Mouse (Mus musculus): ENCODE measurements around the gene Unc5a.

Unc5a gene

DNA sequence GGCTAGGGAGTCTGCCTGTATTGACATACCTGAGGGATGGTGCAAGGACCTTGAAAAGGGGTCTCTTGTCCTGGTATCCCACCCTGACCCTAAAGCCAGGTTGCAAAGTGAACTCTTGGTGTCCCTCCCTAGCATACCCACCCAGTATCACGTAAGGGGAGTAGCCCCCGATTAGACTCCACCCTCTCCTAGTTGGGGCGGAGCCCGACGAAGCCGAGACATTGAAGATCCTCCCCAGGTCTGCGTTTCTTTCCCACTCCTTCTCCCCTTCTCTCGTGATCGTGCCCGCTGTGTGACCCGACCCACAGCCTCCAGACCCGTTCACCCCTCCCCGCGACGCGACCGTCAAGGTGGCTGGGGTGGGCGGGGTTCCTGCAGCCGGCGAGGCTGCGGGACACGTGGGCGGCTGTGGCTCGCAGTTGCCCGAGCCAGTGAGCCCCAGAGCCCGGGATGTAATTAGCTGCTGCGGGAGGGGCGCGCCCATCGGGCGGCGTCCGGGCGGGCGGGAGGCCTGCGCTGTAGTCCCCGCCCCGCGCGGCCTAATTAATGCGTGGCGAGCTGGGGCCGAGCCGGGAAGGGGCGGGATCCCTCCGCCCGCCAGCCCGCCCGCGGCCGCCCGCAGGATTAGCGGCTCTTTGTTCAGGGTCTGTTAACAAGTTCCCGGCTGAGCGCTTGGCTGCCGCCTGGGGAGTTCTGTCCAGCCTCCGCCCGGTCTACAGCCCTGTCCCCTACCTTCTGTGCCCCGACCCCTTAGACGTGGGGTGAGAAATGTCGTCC lies 6.7 kb downstream of the Unc5a start:
- peak; percentile 23 to 51 for DNase-seq

DNA sequence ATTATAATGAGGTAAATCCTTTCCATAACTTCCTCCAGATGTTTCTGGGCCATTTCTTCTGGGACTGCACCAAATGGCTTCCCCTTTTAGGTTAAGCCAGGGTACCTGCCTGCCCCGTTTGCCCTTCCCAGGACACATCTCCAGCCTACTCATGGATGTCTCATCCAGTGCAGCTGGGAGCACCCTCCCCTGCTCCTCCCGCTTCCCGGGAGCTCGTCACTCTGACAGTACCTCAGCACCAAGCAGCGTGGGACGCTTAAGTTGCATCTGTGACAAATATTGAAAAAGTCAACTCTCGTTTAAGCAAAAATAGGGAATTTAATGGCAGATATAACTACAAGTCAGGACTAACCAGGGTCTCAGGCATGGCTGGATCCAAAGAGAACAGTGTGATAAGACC lies 8.1 kb downstream of the Unc5a start:
- no peak for DNase-seq

DNA sequence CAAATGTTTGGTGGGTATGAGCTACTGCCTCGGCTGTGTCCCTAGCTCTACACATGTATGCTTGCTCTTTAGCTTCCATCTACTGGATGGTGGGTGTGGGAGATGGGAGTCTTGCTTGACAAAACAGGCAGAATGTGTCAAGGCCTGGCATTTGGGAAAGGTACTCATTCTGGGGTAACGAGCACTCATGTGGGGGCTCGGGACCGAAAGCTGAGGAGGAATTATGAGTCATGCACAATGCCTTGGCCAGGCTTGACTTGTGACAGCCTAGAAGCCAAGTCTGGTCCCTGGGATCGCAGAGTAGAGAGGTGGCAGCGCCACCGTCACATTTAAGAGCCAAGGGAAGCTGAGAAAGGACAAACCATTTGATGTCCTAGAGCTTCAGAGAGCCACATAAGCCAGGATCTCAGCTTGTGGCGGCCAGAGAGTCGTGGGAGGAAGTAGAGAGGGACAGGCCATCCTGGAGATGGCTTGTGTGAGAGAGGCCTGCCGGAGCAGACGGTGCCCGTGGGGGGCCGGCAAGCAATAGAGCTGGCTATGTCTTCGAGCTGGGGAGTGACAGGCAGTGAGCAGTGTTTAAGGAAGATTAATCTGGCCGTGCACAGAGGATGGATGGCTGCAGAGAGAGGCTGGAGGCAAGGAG lies 10.0 kb downstream of the Unc5a start:
- DNase-seq: no peak

DNA sequence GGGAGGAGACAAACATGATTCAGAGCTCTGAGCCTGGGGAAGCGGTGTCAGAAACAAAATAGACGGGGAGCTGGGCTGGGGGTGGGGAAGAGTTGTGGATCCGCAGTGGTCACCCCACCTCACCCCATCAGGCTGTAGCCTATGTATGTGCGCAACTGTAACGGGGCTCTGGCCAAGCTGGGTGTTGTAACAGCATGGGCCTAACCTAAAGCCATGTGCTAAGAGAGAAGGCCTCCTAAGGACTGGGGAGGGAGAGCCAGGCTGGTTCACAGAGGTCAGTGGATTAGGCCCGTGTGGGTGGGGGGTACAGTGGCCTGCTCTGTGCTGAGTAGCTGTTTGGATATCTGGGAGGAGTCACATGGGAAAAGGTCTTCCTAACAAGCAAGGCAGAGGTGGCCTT lies 10.6 kb downstream of the Unc5a start:
- DNase-seq: no peak

DNA sequence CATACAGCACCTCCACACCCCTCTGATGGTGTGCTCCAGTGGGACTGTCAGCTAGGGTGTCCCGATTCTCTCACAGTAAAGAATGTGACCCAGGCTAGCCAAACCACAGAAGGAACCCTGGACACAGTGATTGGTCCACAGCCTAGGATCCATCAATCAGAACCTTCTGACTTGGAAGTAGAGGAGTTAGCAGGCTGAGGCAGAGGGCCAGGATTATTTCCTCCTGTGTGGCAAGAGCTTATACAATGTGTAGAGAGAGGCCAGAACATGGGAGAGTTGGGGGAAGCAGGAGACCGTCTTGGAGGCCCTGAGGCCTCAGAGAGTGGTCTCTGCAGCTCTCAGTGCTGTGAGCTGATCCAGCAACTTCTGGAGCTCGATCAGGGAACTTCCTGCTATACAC lies 11.3 kb downstream of the Unc5a start:
- no peak for DNase-seq

DNA sequence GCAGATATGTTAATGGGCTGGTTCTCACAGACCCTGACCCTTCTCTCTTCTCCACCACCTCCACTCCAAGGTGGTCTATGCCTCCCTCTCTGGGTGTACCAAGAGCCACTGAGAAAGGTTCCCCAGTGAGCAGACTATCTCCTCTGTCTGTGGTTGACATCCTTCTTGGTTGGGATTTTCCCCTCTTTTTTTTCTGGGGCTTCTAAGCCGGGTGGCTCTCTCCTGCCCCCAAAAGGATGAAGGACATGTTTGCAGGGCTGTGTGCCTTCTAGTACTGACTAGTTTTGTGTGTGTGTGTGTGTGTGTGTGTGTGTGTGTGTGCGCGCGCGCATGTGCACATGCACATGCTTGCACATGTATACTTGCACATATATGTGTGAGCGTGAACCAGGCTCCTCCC lies 16.0 kb downstream of the Unc5a start:
- no peak for DNase-seq

DNA sequence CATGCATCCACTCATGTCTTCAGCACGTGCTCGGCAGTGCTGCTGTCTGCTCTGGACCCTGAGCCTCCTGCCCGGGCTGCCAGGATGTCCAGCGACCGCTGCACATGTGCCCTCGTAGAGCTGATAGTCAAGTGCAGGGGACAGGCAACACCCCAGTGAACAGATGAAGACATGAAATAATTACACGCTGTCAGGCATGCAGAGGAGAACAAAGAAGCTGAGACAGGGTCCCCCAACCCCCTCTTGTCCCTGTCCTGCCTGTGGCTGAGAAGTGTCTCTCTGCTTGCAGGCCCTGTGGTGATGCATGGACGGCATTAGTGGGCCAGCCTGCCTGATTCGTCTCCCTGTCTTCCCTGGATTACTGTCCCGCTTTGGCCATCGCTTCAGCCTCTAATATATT lies 18.3 kb downstream of the Unc5a start:
- no peak for DNase-seq

DNA sequence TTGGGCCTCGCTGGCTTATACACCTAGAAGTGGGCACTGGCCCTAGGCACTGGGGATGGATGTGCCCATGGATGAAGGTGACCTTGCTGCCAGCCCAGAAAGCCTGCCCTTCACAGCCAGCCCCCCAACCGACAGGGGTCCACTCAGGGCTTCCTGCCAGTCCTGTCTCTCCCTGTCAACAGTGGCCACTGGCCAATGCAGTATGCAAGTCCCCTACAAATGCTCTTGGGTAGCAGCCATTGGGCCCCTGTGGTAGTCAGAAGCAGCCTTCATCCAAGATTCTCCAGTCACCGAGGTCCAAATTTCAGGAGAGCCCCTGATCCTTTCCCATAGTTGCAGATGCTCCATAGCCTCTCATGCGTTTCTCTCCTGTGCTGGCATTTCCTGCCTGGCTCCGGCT lies 19.4 kb downstream of the Unc5a start:
- DNase-seq: no peak

DNA sequence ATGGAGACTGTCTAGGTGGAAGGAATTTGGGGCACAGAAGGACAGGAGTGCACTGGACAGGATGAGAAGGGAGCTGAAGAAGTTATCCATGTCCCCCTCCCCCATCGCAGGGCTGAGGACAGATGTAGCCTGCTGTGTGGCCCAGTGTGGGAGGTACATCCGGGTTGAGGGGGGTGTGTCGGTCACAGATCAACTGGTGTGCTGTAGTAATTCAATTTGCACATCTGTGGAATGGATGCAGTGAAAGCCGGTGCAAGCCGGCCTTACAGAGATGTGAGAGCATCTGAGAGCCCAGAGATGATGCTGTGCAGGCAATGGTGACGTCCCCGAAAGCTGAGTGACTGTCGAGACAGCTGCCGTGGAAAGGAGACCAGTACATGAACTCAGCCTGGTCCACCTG lies 20.3 kb downstream of the Unc5a start:
- no peak for DNase-seq

DNA sequence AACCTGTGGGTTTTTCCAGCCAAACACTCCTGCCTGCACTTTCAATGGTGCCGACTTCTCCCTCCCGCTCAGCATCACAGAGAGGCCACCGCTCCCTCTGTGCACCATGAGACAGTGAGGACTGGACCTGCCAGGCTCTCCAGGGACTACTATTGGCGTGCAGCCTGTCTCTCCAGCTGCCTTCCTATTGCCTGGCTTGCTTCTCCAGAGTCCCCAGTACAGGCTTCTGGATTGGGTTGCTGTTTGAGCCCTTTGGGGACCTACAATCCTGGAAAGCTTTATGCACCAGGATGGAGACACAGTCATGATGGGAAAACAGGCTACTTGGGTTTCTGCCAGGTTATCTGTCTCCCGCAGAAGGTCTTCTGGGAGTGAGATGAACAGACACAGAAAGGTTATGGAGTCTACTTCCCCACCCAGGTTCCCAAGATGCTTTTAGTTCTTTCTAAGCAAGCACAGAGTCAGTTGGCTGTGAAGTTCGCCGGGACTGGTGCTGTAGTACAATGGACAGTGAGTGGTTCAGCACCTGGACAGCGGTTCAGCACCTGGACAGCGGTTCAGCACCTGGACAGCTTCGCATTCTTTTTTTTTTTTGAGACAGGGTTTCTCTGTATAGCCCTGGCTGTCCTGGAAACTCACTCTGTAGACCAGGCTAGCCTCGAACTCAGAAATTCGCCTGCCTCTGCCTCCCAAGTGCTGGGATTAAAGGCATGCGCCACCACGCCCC lies 21.5 kb downstream of the Unc5a start:
- peak; percentile 59 to 71 for DNase-seq

DNA sequence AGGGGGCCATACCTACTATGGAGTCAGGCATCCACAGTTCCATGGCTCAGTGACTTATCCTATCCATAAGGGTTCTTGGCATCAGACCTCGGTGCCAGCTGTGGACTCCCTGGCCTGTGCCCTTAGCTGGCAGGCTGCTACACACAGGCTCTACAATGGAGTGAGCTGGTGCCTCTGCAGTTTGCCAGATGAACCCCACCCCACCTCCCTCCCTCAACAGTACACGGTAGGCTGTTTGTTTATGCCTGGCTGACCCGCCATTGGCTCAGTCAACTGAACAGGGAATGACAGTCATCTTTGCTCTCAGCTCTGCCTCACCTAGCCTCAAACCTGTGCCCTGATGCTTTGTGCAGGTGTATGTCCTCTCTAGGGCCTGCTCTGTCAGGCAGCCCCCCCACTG lies 26.3 kb downstream of the Unc5a start:
- DNase-seq: no peak

DNA sequence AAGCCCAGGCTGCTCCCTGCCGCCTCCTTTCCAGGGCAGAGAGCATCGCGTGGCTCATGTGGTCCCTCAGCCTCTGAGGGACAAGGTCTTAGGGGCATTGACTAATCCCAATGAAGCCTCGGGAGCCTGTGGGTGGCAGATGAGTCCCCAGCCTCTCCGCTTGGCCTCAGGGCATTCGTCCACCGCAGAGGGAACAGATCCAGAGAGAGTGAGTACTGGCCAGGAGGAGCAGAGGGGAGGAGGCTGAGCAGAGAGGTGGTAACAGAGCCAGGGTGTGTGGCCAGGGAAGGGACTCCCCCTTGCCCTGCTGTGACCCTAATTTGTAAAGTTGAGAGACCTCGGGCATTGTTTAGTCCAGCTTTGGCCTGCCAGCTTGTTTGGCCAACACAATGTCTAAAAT lies 29.6 kb downstream of the Unc5a start:
- no peak for DNase-seq

DNA sequence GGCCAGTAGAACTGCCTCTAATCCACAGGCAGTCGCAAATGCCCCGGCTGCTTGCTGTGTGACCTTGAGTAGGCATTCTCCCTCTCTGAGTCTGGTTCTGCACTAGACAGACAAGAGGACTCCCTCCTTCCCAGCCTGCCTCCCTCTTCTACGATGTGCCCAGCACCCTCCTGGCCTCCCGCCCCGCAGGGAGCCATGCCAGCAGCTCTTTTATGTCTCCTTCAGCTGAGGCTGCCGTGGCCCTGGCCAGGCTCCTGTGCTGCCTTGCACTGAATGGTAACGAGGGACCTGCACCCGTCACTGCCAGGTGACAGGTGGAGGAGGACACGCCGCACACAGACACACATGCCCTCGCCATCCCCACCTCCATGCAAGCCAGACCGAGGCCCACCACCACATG lies 31.7 kb downstream of the Unc5a start:
- no peak for DNase-seq

DNA sequence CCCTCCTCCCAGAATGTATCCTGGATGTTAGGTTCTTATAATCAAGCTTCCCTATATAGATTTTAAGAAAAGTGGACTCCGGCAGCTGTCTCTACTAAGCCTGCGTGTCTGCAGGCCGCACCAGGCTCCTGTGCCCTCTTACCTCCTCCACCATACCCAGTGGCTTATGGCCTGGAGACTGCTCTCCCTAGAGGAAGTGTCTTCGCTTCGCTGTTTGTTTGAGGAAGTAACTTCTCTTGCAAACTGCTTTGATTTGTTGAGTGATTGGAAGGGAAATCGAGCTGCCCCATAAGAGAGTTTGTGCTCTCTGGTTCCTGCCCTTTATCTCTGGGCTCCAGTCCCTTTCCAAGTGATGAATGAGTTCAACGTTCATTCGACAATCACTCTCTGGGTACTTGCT lies 33.8 kb downstream of the Unc5a start:
- DNase-seq: no peak

DNA sequence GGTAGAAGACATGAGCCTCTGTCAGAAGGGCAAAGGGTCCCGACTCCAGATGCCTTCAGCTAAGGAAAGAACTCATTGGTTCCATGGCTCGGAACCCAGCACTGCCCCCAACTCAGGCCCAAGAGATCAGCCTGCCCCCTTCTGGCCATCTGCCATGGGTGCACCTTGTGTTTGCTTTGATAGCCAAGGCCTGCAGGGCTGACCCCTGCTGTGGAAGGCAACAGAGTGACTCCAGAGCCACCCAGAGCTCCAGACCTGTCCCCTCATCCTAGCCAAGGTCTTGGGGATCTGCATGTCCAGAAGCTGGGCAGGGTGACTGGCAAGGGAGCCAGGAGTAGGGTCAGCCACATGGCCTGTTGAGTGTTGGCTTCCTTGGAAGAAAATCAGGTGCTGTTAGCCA lies 34.4 kb downstream of the Unc5a start:
- DNase-seq: no peak

DNA sequence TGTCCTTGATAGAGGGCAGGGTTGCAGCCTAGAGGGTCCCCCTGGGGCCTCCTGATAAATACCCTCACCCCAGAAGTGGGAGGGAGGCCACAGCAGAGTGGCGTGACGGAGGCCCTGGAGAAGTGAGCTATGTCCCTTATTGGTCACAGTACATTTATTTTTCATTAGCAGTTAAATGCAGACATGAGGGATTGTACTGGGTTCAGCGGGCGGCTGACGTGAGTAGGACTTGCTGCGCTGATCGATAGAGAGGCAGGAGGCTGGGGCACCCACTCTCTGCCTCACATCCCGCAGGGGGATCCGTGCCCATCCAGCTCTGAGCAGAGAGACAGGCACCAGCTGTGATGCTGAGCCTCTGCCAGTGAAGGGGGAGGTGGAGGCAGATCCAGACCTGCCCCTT lies 38.2 kb downstream of the Unc5a start:
- no peak for DNase-seq

DNA sequence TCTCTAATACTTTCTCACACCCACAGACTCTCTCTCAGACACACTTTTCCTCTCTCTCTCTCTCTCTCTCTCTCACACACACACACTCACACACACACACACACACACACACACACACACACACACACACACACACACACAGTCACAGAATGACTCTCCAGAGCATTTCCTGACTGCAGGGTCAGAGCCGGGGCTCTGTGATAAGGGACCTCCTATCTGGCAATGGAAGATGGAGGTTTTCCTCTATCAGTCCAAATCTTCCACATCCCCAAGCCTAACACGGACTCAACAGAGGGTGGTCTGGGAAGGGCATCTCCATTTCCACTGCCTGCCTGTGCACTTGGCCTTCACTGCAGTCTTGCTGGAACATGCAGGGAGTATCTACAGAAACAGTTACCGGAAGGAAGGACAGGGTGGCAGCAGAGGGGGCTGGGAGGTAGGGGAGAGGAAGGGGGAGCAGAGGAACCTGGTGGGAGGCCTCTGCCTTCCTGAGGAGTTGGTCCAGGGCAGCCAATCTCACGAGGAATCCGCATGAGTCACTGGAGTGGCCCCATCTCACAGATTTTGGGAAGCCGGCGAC lies 39.1 kb downstream of the Unc5a start:
- DNase-seq: no peak

DNA sequence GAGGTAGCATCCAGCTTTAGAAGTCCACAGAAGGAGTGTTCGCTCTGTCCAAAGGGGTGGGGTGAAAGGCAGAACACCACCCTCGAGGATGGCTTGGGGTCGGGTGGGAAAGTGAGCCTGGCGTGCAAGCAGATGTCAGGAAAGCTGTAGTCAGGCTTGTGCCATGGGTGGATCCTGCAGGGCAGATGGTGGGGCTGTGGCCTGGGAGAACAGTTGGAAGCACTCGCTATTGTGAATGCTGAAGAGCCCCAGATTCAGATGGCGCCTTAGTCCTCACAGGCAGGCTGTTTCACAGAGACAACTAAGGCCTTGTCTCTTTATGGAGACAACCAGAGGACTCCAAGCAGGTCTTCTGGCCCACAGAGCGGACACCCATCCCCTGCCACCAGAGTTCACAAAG lies 43.0 kb downstream of the Unc5a start:
- DNase-seq: no peak

DNA sequence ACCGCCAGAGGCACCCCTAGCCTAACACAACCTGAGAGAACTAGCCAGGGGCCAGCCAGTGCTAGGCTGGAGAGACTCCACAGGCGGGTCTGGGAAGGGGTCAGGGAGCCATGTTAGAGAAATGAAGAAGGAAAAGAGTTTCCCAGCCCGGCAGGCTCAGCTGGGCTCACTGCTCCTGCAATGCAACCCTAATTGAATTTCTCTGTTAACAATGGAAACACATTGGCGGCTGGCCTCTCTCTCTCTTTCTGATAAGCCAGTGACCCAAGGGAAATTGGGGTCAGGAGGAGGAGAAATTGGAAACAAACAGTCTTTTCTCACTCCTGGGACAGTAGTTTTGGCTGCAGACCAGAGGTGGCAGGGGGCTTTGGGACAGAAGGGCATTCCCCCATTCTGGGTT lies 45.4 kb downstream of the Unc5a start:
- DNase-seq: no peak

DNA sequence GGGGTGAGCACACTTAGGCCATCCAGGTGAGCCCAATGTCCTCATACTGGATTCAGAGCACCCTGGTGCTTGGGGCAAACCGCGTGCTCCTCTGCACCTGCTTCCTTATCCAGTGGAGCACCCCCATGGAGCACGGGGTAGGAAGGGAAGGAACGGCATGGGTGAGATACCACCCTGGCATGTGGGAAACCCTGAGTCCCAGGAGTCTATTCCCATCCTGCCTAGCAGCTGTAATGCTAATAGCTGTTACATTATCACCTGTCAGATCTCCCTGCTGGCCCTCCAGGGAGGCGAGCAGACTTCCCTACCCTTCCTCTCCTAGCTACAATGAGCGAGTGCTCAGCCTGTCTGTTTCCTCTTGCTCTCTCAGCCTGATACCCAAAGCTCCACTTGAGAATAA lies 46.0 kb downstream of the Unc5a start:
- no peak for DNase-seq

DNA sequence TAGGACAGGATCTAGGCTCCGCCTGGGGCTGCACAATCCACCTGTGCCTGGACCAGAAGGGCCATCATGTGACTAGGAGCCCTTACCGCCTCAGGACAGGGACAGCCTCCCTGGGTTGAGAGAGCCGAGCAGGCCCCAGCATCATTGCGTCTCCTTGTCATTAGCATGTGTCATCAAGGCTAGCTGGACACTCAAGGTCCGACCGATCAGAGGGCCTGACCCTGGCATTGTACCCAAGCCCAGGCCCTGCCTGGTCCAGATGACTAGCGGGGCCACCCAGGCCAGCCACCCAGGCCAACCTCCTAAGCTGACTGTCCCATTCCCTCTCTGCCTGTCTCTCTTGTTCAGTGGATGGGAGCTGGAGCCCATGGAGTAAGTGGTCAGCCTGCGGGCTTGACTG lies 48.4 kb downstream of the Unc5a start:
- no peak for DNase-seq

DNA sequence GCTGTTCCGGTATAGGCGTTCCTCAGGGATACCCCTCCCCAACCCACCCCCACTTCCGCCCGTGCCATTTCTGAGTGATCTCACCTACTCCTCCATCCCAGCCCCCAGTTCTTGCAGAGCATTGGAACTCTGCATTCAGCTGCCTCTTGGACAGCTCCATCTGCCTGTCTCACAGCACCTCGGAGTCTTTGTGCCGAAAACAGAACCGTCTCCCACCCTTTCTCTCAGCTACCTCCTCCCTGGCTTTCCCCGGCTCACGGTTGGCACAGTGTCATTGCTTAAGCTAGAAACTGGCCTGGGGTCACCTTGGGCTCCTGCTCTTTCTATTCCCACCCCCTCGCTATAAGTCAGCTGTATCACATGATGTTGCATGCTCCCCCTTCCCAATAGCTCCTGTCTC lies 51.2 kb downstream of the Unc5a start:
- no peak for DNase-seq

DNA sequence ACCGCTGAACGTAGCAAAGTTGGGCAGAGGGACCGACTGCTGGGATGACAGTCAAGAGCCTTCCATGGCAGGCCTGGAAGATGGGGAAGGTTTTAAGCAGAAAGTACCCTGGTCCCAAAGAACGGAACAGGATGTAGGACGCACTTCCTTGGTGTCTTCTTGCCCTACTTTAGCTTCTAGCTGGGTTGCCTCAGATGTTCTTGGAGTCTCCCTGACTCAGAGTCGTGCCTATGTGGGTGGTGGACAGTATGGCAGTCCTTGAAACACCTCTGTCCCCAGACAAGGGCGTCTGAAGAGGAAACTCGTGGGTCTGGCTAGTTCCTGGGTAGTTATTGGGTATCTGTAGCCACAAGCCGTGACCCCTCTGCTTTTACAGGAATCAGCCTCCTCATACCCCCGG lies 52.9 kb downstream of the Unc5a start:
- DNase-seq: no peak

DNA sequence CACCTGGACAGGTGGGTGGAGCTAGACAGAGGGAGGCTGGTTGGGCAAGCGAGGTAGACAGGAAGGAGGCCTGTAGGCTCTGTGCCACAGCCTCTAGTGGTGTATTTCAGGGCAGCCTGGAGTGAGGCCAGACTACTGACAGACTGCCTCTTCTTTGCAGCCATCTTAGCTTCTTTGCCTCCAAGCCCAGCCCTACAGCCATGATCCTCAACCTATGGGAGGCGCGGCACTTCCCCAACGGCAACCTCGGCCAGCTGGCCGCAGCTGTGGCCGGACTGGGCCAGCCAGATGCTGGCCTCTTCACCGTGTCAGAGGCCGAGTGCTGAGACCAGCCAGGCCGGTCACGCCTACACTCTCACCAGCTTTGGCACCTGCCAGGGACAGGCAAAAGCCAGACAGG lies 55.4 kb downstream of the Unc5a start:
- no peak for DNase-seq
